Mouse (Mus musculus) adrenal gland, adult 18-20 months (tissue): ENCODE measurements at regions not wholly inside any gene's neighbourhood (a gene's known extent, or its start where the extent isn't known, plus 50 kb on each side); places are given as distances from the start of the nearest gene placed in this dataset.

Experiments
- DNase-seq, 2 experiments: peaks; one replicate each; pipeline ENCODE4 v3.0.0; 2021 to 2022; ENCODE audit warnings: low spot score in 2 of 2

DNA sequence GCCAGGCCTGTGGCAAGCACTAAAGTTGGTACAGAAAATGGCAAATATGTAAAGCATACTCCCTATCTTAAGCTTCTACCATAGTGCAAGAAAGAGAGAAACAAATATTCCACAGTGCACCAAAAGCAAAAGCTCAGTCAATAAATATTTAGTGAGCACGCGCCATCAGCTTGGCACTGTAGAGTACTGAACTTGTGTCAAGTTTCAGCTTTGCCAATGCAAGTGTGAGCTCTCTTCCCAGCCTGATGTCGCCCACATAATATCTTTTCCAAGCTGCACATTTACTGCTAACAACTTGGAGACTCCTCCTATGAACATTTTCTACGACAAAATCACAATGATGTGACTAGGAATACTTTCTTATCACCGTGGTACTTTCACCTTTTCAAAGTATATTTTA is 190.8 kb upstream of the Rora start:
- DNase-seq, result no peak

DNA sequence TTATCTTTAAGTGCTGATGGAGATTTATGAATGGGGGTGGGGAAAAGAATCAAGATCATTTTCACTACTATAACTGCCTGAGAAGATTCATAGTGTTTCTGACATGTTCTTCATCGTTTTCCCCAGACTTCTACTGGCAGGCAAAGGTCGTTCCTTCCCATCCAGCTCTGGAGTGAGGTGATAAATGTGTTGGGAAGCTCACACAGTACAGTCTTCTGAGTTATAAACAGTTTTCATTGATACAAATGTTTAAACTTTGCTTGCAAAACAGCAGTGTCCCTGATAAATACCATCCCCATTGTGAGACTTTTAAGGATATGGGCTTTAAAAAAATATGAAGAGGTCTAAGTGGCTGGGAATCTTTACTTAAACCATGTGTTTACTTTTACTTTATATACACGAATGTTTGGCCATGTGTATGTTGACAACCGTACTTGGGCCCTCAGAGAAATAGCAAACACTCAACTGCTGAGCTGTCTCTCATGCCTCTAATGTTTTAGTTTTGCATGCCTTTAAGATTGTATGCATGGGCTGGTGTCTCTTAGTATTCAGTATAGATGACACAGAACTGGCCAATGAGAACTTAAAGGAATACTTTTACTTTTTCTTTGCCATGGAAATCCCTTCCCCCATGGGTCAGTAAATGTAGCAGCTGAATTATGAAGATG is 189.8 kb upstream of the Rora start:
- no peak for DNase-seq

DNA sequence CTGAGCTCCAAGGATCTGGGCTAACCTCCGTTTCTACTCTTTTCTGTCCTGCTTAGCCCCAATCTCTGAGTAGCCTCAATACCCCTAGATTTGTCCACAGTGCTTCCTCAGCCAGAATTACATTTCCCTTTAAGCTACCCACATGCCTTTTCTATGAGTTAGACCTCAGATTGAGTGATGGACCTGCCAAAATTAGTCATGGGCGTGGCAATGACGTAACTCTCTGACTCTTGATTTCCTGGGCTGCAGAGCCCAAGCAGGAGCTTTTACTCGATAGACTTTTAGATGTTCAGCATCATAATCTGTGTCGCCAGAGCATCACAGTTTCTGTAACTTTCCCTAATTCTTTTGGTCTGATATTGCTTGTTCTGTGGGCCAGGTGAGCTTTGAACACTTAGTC is 186.9 kb upstream of the Rora start:
- DNase-seq, result peak in 1 of 2 experiments; percentile 16

DNA sequence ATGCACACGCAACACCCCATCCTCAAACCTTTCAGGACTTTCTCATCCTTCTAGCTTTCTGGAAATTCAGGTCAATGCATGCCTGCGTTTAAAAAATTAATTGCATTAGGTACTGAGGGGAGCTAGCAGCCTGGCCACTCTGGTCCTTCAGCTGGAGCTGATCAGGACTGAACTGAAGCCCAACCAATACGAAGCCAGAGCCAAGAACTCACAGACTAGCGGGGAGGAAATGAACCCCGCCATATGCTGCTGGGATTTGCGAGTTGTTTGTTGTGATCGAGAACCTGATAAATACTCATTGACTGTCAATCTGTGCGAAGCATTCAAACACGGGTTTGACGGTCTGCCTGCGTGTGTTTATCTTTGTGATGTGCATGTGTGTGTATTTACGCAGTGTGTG is 177.2 kb upstream of the Rora start:
- no peak for DNase-seq

DNA sequence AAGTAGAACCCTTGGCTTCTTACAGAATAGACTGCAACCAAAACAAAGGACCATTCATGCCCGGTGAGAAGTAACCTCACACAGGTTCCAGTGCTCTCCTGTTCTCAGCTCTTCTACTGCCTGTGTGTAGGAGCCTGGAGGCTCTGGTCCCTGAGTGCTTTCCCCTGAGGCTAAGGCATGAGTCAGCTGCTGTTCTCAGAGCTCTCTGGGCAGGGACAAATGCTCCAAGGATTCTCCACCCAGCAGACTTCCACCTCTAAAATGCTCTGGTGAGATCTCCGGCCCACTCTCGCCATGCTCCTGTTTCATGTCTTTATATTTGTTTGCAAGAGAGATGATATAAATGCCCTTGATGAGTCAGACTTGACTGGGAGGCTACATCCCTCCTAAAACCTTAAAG is 176.1 kb upstream of the Rora start:
- peak in 1 of 2 experiments; percentile 9 for DNase-seq

DNA sequence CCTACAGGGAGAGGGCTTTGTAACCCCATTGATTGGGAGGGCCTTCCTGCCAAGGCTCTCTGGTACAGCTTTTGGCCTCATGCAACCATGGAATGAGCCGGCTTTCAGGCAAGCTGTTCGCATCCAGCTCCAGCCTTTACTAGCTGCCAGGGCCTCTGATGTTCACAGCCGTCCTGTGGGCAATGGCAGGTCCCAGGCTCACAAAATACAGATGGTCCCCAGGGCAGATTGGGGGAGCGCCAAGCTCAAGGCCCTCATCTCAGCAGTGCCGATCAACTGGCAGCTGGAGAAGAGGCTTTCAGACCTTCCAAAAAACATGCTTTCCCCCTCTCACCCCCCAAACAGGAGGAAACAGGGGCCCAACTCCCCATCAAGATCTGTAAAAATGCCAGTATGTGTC is 166.9 kb upstream of the Rora start:
- DNase-seq, result no peak

DNA sequence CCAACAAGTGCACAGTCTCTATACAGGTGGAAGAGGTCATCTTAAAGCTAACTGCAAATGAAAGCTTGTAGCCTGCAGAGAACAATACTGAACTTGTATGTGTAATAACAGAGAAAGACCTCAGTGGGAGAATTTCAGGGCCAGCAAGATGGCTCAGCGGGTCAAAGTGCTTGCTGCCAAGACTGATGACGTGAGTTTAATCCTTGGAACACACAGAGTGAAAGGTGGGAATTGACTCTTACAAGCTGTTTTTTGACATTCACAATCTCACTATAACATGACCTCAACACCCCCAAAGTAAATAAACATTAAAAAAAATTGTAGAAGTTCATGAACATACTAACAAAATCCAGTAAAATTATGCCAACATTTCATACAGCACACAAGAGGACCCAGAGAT is 162.4 kb upstream of the Rora start:
- no peak for DNase-seq

DNA sequence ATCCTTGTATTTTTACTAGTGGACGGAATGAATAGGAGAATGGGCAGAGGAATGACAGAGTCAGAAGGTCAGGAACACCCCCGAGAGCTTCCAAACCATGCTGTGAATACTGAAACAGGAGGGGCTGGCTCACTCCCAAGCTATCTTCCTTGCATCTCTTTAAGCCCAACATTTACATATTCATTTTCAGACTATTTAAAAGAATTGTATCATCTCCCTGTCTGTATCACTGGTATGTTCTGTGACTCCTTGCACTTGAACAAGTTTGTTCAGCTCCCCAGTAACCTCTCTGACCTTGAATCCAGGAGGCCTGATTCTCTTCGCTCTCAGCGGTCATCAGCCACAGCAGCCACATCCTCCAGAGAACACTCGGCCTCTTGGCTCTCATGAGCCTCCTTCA is 132.4 kb upstream of the Rora start:
- DNase-seq, result no peak

DNA sequence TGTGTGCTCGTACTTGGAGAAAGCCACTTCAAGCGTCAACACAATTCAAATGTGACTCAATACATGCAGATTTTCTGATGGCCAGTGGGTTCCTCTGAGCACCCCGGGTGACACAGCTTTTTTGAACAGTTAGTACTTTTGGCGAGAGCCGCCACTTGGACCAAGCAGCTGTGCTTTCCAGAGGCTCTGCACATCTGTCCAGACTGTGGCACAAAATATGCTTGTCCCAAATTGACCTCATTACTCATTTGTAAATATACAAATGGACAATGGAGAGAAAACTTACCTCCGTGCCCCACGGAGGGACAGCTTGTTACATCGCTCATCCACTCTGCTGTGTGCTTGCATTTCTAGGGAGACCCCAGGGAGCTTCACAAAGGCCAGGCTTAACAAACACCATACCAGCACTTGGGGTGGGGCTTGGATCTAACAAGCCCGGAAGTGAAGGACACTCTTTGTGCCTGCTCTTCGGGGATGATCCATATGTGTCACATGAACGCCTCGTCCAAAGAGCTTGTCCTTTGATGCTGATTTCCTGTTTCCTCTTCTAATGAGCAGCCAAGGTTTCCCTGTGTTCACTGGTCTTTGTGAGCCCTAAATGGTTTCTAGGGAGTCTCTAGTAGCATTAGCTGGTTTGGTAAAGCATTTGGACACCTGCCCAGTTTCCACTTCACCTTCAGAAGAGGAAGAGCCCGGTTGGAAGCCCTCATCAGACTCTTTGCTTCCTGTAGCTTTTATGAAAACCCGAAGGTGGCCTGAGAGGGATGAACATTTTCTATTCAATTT is 91.6 kb upstream of the Rora start:
- no peak for DNase-seq

DNA sequence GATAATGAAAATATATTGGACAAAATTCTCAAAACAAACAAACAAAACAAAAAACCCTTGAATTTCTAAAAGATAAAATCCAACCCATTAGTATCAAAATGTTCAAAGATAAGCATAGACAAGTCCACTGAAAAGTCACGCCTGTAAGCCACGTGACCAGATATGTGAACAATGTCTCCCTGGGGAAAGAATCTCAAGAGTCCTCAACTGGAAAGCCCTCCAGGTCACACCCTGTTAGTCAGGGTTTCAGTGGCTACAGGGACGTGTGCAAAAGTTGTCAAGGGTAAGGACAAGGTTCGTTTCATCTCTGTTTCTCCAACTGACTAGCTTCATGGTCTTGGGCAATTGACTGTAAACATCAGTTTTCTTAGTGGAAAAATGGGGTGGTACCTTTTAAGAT is 90.4 kb upstream of the Rora start:
- no peak for DNase-seq

DNA sequence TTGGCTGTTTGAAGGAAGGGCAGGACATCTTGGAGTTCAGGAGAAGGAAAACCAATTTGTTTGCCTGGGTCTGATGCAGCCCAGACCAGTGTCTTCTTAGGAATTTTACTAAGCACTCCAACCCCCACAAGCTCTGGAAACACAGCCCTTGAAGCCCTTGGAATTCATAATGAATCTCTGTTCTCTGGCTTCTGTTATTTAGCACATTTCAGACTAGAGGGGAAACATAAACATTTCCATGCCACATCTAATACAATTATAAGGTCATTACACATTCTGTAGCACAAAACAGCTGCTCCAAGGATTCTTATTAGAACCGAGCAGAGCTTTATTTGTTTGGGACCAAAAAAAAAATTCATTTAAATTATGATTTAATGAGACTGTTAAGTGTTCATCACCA is 67.8 kb upstream of the Rora start:
- DNase-seq, result no peak

DNA sequence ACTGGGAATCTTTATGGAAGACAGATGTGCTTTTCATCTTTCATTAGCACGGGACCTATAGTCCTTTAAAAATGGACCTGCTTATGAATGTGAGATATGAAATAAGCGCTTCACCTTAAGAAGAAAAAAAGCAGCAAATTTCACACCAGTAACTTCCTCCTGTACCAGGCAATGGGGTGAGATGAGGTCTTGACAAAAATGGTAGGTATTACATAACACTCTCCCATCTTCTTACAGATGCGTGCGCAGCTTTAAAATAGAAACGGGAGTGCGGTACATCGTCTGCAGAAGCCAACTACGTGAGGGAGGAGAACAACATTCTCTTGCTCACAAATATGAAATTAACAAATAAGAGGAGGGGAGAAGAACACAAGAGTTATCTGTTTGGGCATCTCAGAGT is 62.6 kb upstream of the Rora start:
- no peak for DNase-seq

DNA sequence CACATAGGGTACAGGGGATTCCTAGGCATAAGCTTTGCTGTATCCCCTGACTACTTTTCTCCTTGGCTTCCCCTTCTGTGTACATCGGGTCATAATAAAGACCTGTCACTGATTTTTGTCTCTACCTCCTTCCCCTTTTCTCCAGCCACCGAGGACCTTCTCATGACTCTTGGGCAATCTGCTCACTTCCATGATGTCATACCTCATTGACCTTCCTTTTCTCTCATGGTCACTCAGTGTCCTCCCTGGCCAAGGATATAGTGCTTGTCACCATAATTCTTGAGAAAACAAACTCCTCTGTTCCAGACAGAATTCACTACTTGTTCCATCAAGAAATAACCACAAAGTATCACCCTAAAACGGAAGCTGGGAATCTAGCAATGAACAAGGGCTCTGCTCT is 60.6 kb upstream of the Rora start:
- DNase-seq, result peak in 1 of 2 experiments; percentile 30

DNA sequence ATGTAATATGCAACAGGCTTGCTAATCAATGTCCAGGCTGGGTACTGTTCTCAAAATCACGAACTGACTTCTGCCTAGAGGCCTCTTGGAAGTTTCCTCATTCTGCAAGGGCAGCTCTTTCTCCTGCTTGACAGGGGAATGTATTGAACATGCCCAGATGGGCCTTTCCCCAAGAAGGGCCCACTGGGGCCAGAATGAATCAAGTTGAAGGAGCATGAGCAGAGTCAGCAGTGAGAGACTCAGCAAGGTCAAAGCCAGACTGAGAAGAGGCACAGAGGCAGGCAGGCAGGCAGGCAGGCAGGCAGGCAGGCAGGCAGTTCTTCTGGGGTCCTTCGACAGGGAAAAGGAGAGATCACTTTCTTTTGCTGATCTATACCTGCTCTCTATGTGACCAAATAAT is 59.0 kb upstream of the Rora start:
- peak in 1 of 2 experiments; percentile 6 for DNase-seq
